Mouse (Mus musculus): ENCODE data around the gene Nln. TPM values are rescaled to one million over a fixed set of nuclear protein-coding genes. Genes with fewer than 3 reads are reported as not detected.

Nln gene
- 41.4 TPM for polyA plus RNA-seq (2014; fragmentation: Illumina TruSeq; extraction: RNeasy Lipid Tissue Mini Kit (QIAGEN cat#74804); ENCODE audit: low replicate concordance)

GRCm38 (mm10) chr13:104109288-104109815 is at the start of gene Nln, which contains the start of gene Sgtb:
Nln (minus strand) TSS chr13:104109614.
Sgtb (plus strand) TSS chr13:104109741.

Other genes with a start within 250 kb of the Nln start
- gene Erbin, start 189.1 kb downstream of the Nln start, polyA plus RNA-seq (2014; fragmentation: Illumina TruSeq; extraction: RNeasy Lipid Tissue Mini Kit (QIAGEN cat#74804); ENCODE audit: low replicate concordance), result 355 TPM
- 2.0 TPM for gene Sgtb, start 127 bp upstream of the Nln start, polyA plus RNA-seq (2014; fragmentation: Illumina TruSeq; extraction: RNeasy Lipid Tissue Mini Kit (QIAGEN cat#74804); ENCODE audit: low replicate concordance)
- 81.2 TPM for gene Trappc13, start 68.9 kb upstream of the Nln start, polyA plus RNA-seq (2014; fragmentation: Illumina TruSeq; extraction: RNeasy Lipid Tissue Mini Kit (QIAGEN cat#74804); ENCODE audit: low replicate concordance)
- gene Trim23, start 69.2 kb upstream of the Nln start, polyA plus RNA-seq (2014; fragmentation: Illumina TruSeq; extraction: RNeasy Lipid Tissue Mini Kit (QIAGEN cat#74804); ENCODE audit: low replicate concordance), result 23.8 TPM
- 68.0 TPM for gene Cenpk, start 119.0 kb upstream of the Nln start, polyA plus RNA-seq (2014; fragmentation: Illumina TruSeq; extraction: RNeasy Lipid Tissue Mini Kit (QIAGEN cat#74804); ENCODE audit: low replicate concordance)
- gene Ppwd1, start 119.2 kb upstream of the Nln start, polyA plus RNA-seq (2014; fragmentation: Illumina TruSeq; extraction: RNeasy Lipid Tissue Mini Kit (QIAGEN cat#74804); ENCODE audit: low replicate concordance), result 27.1 TPM
- gene Adamts6, start 178.2 kb upstream of the Nln start, polyA plus RNA-seq (2014; fragmentation: Illumina TruSeq; extraction: RNeasy Lipid Tissue Mini Kit (QIAGEN cat#74804); ENCODE audit: low replicate concordance), result 2.0 TPM